Mouse (Mus musculus): ENCODE data around the gene Mfsd6. TPM values are rescaled to one million over a fixed set of nuclear protein-coding genes. Genes with fewer than 3 reads are reported as not detected.

Gene Mfsd6
- polyA plus RNA-seq, 1 experiment = 3.7 TPM

DNA sequence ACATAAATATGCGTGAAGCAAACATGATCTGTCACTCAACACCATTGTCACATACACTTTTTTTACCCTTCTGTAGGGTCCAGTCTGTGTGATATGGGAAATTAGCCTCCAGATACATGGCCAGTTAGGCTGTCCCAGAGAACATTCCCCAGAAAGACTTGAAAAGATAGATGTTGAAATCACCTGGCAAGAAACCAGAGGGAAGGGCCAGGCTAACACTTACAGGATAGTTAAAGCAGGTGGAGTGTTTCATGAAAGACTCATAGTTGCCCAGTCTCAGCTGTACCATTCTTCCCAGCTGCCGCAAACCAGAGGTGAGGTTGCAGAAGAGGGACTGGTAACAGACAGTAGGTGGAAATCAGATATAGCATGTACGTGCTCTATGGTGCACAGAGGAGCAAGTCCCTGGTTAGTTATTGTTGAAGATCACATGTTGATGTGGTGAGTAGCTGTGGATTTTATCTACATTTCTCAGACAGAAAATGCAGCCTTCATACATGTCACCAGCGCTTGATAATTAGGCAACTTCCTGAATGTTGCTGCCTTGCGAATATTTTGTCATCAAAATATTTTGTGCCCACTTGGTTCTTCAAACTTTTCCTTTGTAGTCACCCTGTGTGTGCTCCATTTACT, 1.7 kb upstream of the Mfsd6 start:
- no peaks in the 10 kb centered on the region for H3K36me3 ChIP-seq (ENCODE audit: control insufficient read depth, insufficient read depth, low read length)
- peaks cover 4% of the 10 kb centered on the region; the same call in 1 of the 2 replicates for H3K4me1 ChIP-seq (ENCODE audit: control insufficient read depth, insufficient read depth, insufficient read length)
- no peak for TF ChIP-seq CTCF (IDR thresholded peaks at IDR 0.05; ENCODE audit: extremely low read depth, insufficient read depth, insufficient read length, insufficient replicate concordance)
- TF ChIP-seq POLR2A (IDR thresholded peaks at IDR 0.05; ENCODE audit: low read depth, low read length) = no peak
- 78% methylated on average over 5 of the region's 5 CpGs for WGBS
- H3K27ac ChIP-seq (ENCODE audit: insufficient read depth, low read length) = no peak overlapping the region
- H3K27me3 ChIP-seq (ENCODE audit: control insufficient read depth, insufficient read depth, low read length) = peaks cover 5% of the 10 kb centered on the region; the same call in 1 of the 2 replicates
- no peak for DNase-seq (ENCODE audit: low read depth in 1 of 2, low spot score in 2 of 2)
- H3K4me3 ChIP-seq (ENCODE audit: extremely low read depth, insufficient read depth, insufficient read length) = no peak overlapping the region

DNA sequence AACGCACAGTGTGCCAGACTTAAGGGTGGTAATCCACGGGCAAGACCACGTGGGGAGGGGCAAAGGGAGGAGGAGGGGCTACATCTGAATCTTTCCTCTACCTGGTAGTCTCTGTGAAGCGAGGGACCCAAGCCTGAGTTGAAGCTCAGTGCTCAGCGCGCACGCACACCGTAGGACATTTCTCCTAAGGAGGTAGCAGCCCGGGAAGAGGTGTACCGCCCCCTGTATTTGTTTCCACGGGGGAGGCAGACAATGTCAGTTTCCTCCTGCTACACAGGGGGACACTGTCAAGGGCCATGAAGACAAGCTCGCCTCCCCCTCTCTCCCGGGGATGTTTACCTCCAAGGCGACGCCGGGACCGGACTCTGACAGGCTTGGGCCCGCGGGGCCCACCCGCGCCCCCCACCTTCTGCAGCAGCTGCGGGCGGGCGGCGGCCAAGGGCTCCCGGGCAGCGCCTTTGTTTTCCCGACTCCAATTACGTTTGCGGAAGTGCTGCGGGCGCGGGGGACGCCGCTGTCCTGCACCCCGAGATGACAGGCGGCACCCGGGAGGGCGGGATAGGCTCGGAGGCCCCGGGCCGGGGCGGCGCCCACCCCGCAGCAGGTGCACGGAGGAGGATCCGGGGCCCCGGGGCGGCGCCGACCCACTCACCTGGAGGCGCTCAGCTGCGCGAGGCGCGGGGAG, 749 bp downstream of the Mfsd6 start:
- WGBS = 2% methylated on average over 53 of the region's 56 CpGs
- 0 out of 2 replicates have a peak overlapping the region, but pooled peaks have one; percentile 4 for H3K27ac ChIP-seq (ENCODE audit: insufficient read depth, low read length)
- peak in 1 of 2 experiments; percentile 27 for DNase-seq (ENCODE audit: low read depth in 1 of 2, low spot score in 2 of 2)
- peaks cover 5% of the 10 kb centered on the region; the same call in 1 of the 2 replicates for H3K27me3 ChIP-seq (ENCODE audit: control insufficient read depth, insufficient read depth, low read length)
- TF ChIP-seq POLR2A (IDR thresholded peaks at IDR 0.05; ENCODE audit: low read depth, low read length) (no peak), CTCF (IDR thresholded peaks at IDR 0.05; ENCODE audit: extremely low read depth, insufficient read depth, insufficient read length, insufficient replicate concordance) (no peak)
- H3K36me3 ChIP-seq (ENCODE audit: control insufficient read depth, insufficient read depth, low read length) = no peaks in the 10 kb centered on the region
- peaks cover 5% of the 10 kb centered on the region; the same call in 1 of the 2 replicates for H3K4me1 ChIP-seq (ENCODE audit: control insufficient read depth, insufficient read depth, insufficient read length)
- H3K4me3 ChIP-seq (ENCODE audit: extremely low read depth, insufficient read depth, insufficient read length) = peak overlapping the region; percentile 92

DNA sequence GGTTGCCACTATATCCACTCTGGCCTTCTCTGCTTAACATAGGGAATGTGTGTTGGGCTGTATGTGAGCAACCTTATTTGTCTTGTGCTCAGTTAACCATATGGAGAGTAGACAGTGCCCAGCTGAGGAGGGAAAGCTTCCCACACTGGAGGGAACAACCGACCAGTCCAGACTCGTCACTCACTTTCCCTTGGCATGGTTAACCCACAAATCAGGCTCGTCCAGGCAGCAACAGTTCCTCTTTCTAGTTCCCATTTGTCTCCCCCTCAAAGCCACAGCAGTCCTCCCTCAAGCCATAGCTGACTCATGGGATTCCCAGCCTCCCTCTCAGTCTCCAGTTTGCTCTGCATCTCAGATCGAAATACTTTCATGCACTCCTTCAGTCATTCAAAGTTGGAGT, 4.7 kb downstream of the Mfsd6 start:
- no peak overlapping the region for H3K4me3 ChIP-seq (ENCODE audit: extremely low read depth, insufficient read depth, insufficient read length)
- 20% methylated on average over 4 of the region's 4 CpGs for WGBS
- no peaks in the 10 kb centered on the region for H3K36me3 ChIP-seq (ENCODE audit: control insufficient read depth, insufficient read depth, low read length)
- H3K27ac ChIP-seq (ENCODE audit: insufficient read depth, low read length) = no peak overlapping the region
- DNase-seq (ENCODE audit: low read depth in 1 of 2, low spot score in 2 of 2) = peak in 1 of 2 experiments; percentile 9
- peaks cover 5% of the 10 kb centered on the region; the same call in 1 of the 2 replicates for H3K4me1 ChIP-seq (ENCODE audit: control insufficient read depth, insufficient read depth, insufficient read length)
- H3K27me3 ChIP-seq (ENCODE audit: control insufficient read depth, insufficient read depth, low read length) = peaks cover 5% of the 10 kb centered on the region; the same call in 1 of the 2 replicates
- TF ChIP-seq POLR2A (IDR thresholded peaks at IDR 0.05; ENCODE audit: low read depth, low read length) = no peak
- no peak for TF ChIP-seq CTCF (IDR thresholded peaks at IDR 0.05; ENCODE audit: extremely low read depth, insufficient read depth, insufficient read length, insufficient replicate concordance)

DNA sequence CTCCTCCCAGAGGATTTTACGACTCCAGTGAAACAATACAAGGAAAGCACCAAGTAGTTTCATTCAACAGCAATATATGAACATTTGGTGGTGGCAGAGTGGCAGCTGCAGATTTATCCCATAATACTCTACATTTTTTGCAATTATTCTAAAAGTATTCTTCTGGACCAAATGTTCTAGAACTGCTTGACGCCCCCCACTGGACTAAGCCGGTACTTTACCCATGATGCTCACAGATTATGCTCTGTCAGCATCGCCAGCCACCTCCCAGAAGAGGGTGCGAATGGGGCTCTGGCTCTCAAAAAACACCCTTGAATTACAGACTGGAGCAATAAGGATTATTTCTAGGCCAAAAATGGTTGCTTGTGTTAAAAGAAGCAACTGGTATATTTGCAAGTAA, 8.2 kb downstream of the Mfsd6 start:
- no peaks in the 10 kb centered on the region for H3K27me3 ChIP-seq (ENCODE audit: control insufficient read depth, insufficient read depth, low read length)
- no peak for TF ChIP-seq POLR2A (IDR thresholded peaks at IDR 0.05; ENCODE audit: low read depth, low read length)
- no peak for TF ChIP-seq CTCF (IDR thresholded peaks at IDR 0.05; ENCODE audit: extremely low read depth, insufficient read depth, insufficient read length, insufficient replicate concordance)
- no peaks in the 10 kb centered on the region for H3K36me3 ChIP-seq (ENCODE audit: control insufficient read depth, insufficient read depth, low read length)
- no peak for DNase-seq (ENCODE audit: low read depth in 1 of 2, low spot score in 2 of 2)
- H3K4me3 ChIP-seq (ENCODE audit: extremely low read depth, insufficient read depth, insufficient read length) = no peak overlapping the region
- H3K27ac ChIP-seq (ENCODE audit: insufficient read depth, low read length) = no peak overlapping the region
- WGBS = 84% methylated on average over 5 of the region's 5 CpGs
- H3K4me1 ChIP-seq (ENCODE audit: control insufficient read depth, insufficient read depth, insufficient read length) = peaks cover 2% of the 10 kb centered on the region; the same call in 1 of the 2 replicates

DNA sequence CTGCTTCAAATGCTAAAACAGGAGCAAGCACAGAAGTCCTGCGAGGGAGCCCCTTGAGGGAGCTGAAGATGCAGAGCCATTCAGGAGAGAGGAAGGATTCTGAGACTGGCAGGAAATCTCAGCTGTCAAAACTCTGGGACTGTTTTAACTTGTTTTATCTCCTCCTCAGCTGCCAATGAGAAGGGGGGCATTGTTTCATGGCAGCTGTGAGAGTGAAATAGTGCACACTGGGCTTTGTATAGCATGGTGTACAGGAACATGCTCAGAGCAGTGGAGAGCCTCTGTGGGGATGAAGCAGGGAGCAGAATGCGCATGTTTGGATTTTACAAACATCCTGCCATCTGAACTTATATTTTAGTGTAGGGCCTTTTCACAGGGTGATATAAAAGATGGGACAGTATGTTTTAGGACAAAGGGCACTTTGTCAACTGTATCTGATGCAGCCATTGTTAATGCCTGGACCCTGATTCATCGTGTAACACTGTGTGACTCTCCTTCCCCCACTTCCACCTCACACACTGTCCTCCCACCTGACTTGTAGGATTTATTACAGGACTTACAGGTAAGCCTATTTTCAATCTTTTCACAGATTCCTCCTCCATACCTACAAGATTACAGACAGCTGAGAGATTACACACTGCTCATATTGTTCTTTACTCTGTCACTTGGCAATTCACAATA, 9.1 kb downstream of the Mfsd6 start:
- H3K4me3 ChIP-seq (ENCODE audit: extremely low read depth, insufficient read depth, insufficient read length) = no peak overlapping the region
- no peaks in the 10 kb centered on the region for H3K36me3 ChIP-seq (ENCODE audit: control insufficient read depth, insufficient read depth, low read length)
- TF ChIP-seq CTCF (IDR thresholded peaks at IDR 0.05; ENCODE audit: extremely low read depth, insufficient read depth, insufficient read length, insufficient replicate concordance) = no peak
- no peak for TF ChIP-seq POLR2A (IDR thresholded peaks at IDR 0.05; ENCODE audit: low read depth, low read length)
- 72% methylated on average over 3 of the region's 3 CpGs for WGBS
- no peak for DNase-seq (ENCODE audit: low read depth in 1 of 2, low spot score in 2 of 2)
- H3K4me1 ChIP-seq (ENCODE audit: control insufficient read depth, insufficient read depth, insufficient read length) = peaks cover 2% of the 10 kb centered on the region; the same call in 1 of the 2 replicates
- no peak overlapping the region for H3K27ac ChIP-seq (ENCODE audit: insufficient read depth, low read length)
- no peaks in the 10 kb centered on the region for H3K27me3 ChIP-seq (ENCODE audit: control insufficient read depth, insufficient read depth, low read length)

DNA sequence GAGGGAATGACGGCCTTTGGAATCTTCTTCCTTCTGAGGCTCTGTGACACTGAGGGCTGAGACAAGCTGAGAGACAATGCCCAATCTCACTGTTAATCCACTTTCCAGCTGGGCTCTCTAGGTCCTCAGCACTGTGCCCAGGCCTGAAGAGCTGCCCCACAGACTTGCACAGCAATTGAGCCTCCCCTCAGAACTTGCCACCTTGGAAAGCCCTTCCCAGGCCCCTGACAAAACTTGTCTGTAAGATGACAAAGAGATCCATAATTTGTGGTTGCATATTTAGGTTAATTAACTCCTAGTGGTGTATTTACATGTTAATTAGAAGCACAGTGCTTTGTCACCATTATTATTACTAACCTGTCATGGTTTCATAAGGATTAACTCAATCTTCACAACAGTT, 12.8 kb downstream of the Mfsd6 start:
- Histone ChIP-seq H3K27ac (ENCODE audit: insufficient read depth, low read length) (no peak overlapping the region), H3K4me3 (ENCODE audit: extremely low read depth, insufficient read depth, insufficient read length) (no peak overlapping the region), H3K4me1 (ENCODE audit: control insufficient read depth, insufficient read depth, insufficient read length) (no peaks in the 10 kb centered on the region), H3K27me3 (ENCODE audit: control insufficient read depth, insufficient read depth, low read length) (no peaks in the 10 kb centered on the region), H3K36me3 (ENCODE audit: control insufficient read depth, insufficient read depth, low read length) (no peaks in the 10 kb centered on the region)
- WGBS = 84% methylated on average over 1 of the region's 1 CpGs
- DNase-seq (ENCODE audit: low read depth in 1 of 2, low spot score in 2 of 2) = no peak
- TF ChIP-seq POLR2A (IDR thresholded peaks at IDR 0.05; ENCODE audit: low read depth, low read length) (no peak), CTCF (IDR thresholded peaks at IDR 0.05; ENCODE audit: extremely low read depth, insufficient read depth, insufficient read length, insufficient replicate concordance) (no peak)
